Mouse (Mus musculus) heart, embryonic 14.5 days (tissue): ENCODE measurements around the gene Slc31a2. TPM values are rescaled to one million over a fixed set of nuclear protein-coding genes. Genes with fewer than 3 reads are reported as not detected.

ENCODE experiments used
- ATAC-seq: fragments of 200-750 bp; cut with Nextera tagmentation; 2 replicates; pipeline ENCODE4 v1.8.0; 2017; ENCODE audit warnings: low read depth, moderate TSS enrichment; ENCODE audit not compliant: insufficient number of reproducible peaks, insufficient read depth, low FRiP score
- H3K27ac ChIP-seq, 2 experiments: fragments of 200-500 bp in 1 of 2; fragments of 300-500 bp in 1 of 2; sonication (generic) in 1 of 2; replicated peaks in 1 of 2; 2 replicates each; pipeline ENCODE4 v1.5.1; 2012 to 2014; ENCODE audit warnings: low read depth in 2 of 2, low read length in 2 of 2, control low read depth in 1 of 2, mild to moderate bottlenecking in 1 of 2, mixed read lengths in 1 of 2; ENCODE audit not compliant: control insufficient read depth in 1 of 2, insufficient read depth in 1 of 2
- H3K27me3 ChIP-seq: fragments of 300-500 bp; sonication (generic); 2 replicates; pipeline ENCODE4 v1.6.1; 2014; ENCODE audit warnings: mild to moderate bottlenecking, low read length, control low read depth; ENCODE audit not compliant: control insufficient read depth, insufficient read depth
- H3K36me3 ChIP-seq: fragments of 300-500 bp; sonication (generic); 2 replicates; pipeline ENCODE4 v1.6.1; 2014; ENCODE audit warnings: mild to moderate bottlenecking, control low read depth, low read length, mixed read lengths; ENCODE audit not compliant: control insufficient read depth, insufficient read depth
- H3K4me1 ChIP-seq, 2 experiments: fragments of 200-500 bp in 1 of 2; fragments of 300-500 bp in 1 of 2; sonication (generic) in 1 of 2; 2 replicates each; pipeline ENCODE4 v1.6.1; 2012 to 2014; ENCODE audit warnings: low read length in 2 of 2, control low read depth in 1 of 2, mixed read lengths in 1 of 2; ENCODE audit not compliant: control insufficient read depth in 2 of 2, insufficient read depth in 2 of 2
- H3K4me2 ChIP-seq: fragments of 300-500 bp; sonication (generic); 2 replicates; pipeline ENCODE4 v1.6.1; 2014; ENCODE audit warnings: mild to moderate bottlenecking, low read length
- H3K4me3 ChIP-seq, 2 experiments: fragments of 200-500 bp in 1 of 2; fragments of 300-500 bp in 1 of 2; sonication (generic) in 1 of 2; 2 replicates each; pipeline ENCODE4 v1.5.1; 2012 to 2014; ENCODE audit warnings: low read length in 2 of 2, mild to moderate bottlenecking in 2 of 2, control low read depth in 1 of 2, low read depth in 1 of 2, moderate library complexity in 1 of 2; ENCODE audit not compliant: control insufficient read depth in 1 of 2, insufficient read depth in 1 of 2
- H3K9ac ChIP-seq: fragments of 300-500 bp; sonication (generic); 2 replicates; pipeline ENCODE4 v1.6.1; 2014; ENCODE audit warnings: mild to moderate bottlenecking, low read length
- H3K9me3 ChIP-seq: fragments of 300-500 bp; sonication (generic); 2 replicates; pipeline ENCODE4 v1.6.1; 2016; ENCODE audit warnings: low read length, control low read depth; ENCODE audit not compliant: control insufficient read depth
- WGBS: fragments of 180-500 bp; shearing (Covaris S2); extraction: QIAGEN DNeasy Blood & Tissue Kit; methylation state at CpG from one replicate; pipeline ENCODE4 v1.1.7; 2014; 5-methylcytosine and 5-hydroxymethylcytosine counted together
- polyA plus RNA-seq: library from polyadenylated mRNA; unstranded; fragments of >200 nt; fragmentation: Nextera tagmentation; extraction: Ambion mirVana; gene quantifications from 2 replicates; pipeline ENCODE4 v1.2.1, GENCODE M21; 2014

The Slc31a2 gene
- polyA plus RNA-seq, 1 experiment from 2014 or later = 20.7 TPM

- peaks cover 75% of the 10 kb centered on the region for H3K36me3 ChIP-seq
Observed at GRCm38 (mm10) chr4:62306301-62306700, 43.9 kb downstream of the Slc31a2 start.

GRCm38 (mm10) chr4:62306840-62307239 lies 44.5 kb downstream of the Slc31a2 start:
- H3K9me3 ChIP-seq = no peaks in the 10 kb centered on the region
- no peak overlapping the region for H3K4me2 ChIP-seq
- H3K27me3 ChIP-seq = no peaks in the 10 kb centered on the region
- WGBS = 93% methylated on average over 4 of the region's 4 CpGs
- H3K36me3 ChIP-seq = peaks cover 75% of the 10 kb centered on the region
- H3K27ac ChIP-seq = no peak overlapping the region
- no peak overlapping the region for H3K9ac ChIP-seq
- no peak overlapping the region for H3K4me3 ChIP-seq
- no peaks in the 10 kb centered on the region for H3K4me1 ChIP-seq
- ATAC-seq = no peak

More at GRCm38 (mm10) chr4:62306301-62306700, 43.9 kb downstream of the Slc31a2 start:
- Histone ChIP-seq H3K27ac (no peak overlapping the region), H3K9me3 (no peaks in the 10 kb centered on the region), H3K4me1 (no peaks in the 10 kb centered on the region), H3K4me3 (no peak overlapping the region), H3K9ac (no peak overlapping the region), H3K4me2 (no peak overlapping the region), H3K27me3 (no peaks in the 10 kb centered on the region)
- ATAC-seq = no peak
- 84% methylated on average over 1 of the region's 1 CpGs for WGBS

- H3K27ac ChIP-seq = no peak overlapping the region
- no peak overlapping the region for H3K4me2 ChIP-seq
- H3K36me3 ChIP-seq = peaks cover 74% of the 10 kb centered on the region
- ATAC-seq = no peak
- H3K9me3 ChIP-seq = no peaks in the 10 kb centered on the region
- H3K9ac ChIP-seq = no peak overlapping the region
- H3K27me3 ChIP-seq = no peaks in the 10 kb centered on the region
- H3K4me1 ChIP-seq = no peaks in the 10 kb centered on the region
- no peak overlapping the region for H3K4me3 ChIP-seq
Observed at GRCm38 (mm10) chr4:62308406-62308805, 46.0 kb downstream of the Slc31a2 start.

- H3K27me3 ChIP-seq = no peaks in the 10 kb centered on the region
- no peak overlapping the region for H3K4me2 ChIP-seq
- H3K4me1 ChIP-seq = no peaks in the 10 kb centered on the region
- H3K9me3 ChIP-seq = no peaks in the 10 kb centered on the region
- H3K27ac ChIP-seq = no peak overlapping the region
- ATAC-seq = no peak
- no peak overlapping the region for H3K4me3 ChIP-seq
- H3K9ac ChIP-seq = no peak overlapping the region
- H3K36me3 ChIP-seq = peaks cover 57% of the 10 kb centered on the region
- WGBS = 97% methylated on average over 2 of the region's 2 CpGs
Observed at GRCm38 (mm10) chr4:62312821-62313220, 50.5 kb downstream of the Slc31a2 start.

- H3K9ac ChIP-seq = no peak overlapping the region
- H3K36me3 ChIP-seq = peaks cover 62% of the 10 kb centered on the region
Observed at GRCm38 (mm10) chr4:62313641-62314211, 51.4 kb downstream of the Slc31a2 start.

GRCm38 (mm10) chr4:62314516-62314915 lies 52.2 kb downstream of the Slc31a2 start:
- Histone ChIP-seq H3K9ac (no peak overlapping the region), H3K4me1 (no peaks in the 10 kb centered on the region), H3K9me3 (no peaks in the 10 kb centered on the region), H3K27me3 (no peaks in the 10 kb centered on the region), H3K4me2 (no peak overlapping the region), H3K36me3 (peaks cover 67% of the 10 kb centered on the region), H3K27ac (no peak overlapping the region), H3K4me3 (no peak overlapping the region)
- no peak for ATAC-seq
- WGBS = 87% methylated on average over 3 of the region's 3 CpGs

More at GRCm38 (mm10) chr4:62313641-62314211, 51.4 kb downstream of the Slc31a2 start:
- no peak for ATAC-seq
- Histone ChIP-seq H3K27me3 (no peaks in the 10 kb centered on the region), H3K4me3 (no peak overlapping the region), H3K4me1 (no peaks in the 10 kb centered on the region), H3K27ac (no peak overlapping the region), H3K9me3 (no peaks in the 10 kb centered on the region), H3K4me2 (no peak overlapping the region)
- WGBS = 79% methylated on average over 9 of the region's 9 CpGs

- Histone ChIP-seq H3K36me3 (peaks cover 79% of the 10 kb centered on the region), H3K27me3 (no peaks in the 10 kb centered on the region), H3K4me3 (no peak overlapping the region), H3K9me3 (no peaks in the 10 kb centered on the region), H3K27ac (no peak overlapping the region), H3K4me2 (no peak overlapping the region), H3K4me1 (no peaks in the 10 kb centered on the region), H3K9ac (no peak overlapping the region)
- no peak for ATAC-seq
- WGBS = 78% methylated on average over 2 of the region's 2 CpGs
Observed at GRCm38 (mm10) chr4:62316456-62316855, 54.1 kb downstream of the Slc31a2 start.

GRCm38 (mm10) chr4:62318294-62318693 lies 55.9 kb downstream of the Slc31a2 start:
- WGBS = 55% methylated on average over 1 of the region's 1 CpGs

More at GRCm38 (mm10) chr4:62318294-62318693, 55.9 kb downstream of the Slc31a2 start:
- Histone ChIP-seq H3K27ac (no peak overlapping the region), H3K36me3 (peaks cover 78% of the 10 kb centered on the region), H3K4me2 (no peak overlapping the region), H3K9ac (no peak overlapping the region), H3K4me1 (no peaks in the 10 kb centered on the region), H3K4me3 (no peak overlapping the region), H3K9me3 (no peaks in the 10 kb centered on the region), H3K27me3 (no peaks in the 10 kb centered on the region)
- no peak for ATAC-seq
